Mouse (Mus musculus) thymus, adult 18-20 months (tissue): ENCODE results near the gene 1700022I11Rik.

Experiments
- DNase-seq, 2 experiments: peaks; one replicate each; pipeline ENCODE4 v3.0.0; 2022; ENCODE audit warnings: mixed read lengths in 2 of 2

Gene 1700022I11Rik

DNA sequence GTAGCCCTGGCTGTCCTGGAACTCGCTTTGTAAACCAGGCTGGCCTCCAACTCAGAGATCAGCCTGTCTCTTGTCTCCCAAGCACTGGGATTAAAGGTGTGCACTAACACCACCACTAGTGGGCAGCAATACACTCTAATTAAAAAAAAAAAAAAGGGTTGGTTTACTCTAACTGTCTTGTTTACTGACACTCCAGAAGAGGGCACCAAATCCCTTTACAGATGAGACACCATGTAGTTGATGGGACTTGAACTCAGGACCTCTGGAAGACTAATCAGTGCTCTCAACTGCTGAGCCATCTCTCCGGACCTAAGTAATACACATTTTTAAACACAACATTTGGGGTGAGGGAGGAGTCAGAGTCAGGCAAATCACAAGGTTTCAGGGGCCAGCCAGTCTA lies 36.4 kb downstream of the 1700022I11Rik start:
- no peak for DNase-seq

DNA sequence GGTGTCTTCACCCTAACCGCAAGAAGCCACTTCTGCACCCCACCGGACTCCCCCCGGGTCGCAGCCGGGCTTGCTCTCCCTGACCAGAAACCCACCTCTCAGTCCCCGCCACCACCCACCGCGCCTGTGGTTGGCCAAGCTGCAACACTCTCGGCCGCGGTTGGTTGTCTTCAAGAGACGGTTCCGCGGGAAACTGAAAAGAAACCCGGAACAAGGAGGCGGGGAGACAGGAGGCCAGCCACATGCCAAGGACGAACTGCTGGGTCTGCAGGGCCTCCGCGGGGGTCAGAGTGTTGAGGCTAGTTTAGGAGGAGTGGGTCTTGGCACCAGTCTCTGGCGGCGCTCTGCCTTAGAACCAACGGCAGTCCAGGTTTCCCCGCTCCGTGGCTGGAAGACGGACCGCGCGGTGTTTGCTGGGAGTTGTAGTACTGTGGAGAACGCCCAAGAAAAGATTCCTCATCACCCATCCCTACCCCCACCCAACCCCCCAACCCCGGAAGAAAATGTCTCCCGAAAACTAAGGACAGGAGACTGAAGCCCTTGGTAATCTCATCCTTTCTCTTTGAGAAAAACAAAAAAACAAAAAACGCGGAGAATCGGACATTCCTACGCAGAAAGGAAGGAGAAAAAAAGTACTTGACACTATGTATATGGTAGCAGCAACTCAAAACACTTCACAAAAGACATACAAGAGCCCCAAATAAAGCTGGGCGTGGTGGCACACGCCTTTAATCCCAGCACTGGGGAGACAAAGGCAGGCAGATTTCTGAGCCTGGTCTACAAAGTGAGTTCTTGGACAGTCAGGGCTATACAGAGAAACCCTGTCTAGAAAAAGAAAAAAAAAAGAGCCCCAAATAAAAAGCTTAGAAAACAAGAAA lies 41.0 kb downstream of the 1700022I11Rik start, which contains the start of gene Fancg:
Gene Fancg (minus strand): TSS at position 346 of the 878 bp plus-strand sequence.
- peak; percentile 79 to 84 for DNase-seq

DNA sequence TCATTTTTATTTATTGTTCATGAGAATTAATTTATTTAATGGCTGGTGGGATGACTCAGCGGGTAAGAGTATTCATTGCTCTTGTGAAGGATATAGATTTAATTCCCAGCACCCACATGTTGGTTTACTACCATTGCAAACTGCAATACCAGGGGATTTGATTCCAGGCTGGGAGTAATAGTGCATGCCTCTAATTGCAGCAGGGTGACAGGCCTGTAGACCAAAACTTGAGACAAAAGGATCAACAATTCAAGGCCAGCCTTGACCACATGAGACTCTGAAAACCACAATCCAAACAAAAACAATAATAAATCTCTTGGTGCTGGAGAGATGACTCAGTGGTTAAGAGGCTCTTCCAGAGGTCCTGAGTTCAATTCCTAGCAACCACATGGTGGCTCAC lies 42.7 kb downstream of the 1700022I11Rik start:
- DNase-seq = no peak

DNA sequence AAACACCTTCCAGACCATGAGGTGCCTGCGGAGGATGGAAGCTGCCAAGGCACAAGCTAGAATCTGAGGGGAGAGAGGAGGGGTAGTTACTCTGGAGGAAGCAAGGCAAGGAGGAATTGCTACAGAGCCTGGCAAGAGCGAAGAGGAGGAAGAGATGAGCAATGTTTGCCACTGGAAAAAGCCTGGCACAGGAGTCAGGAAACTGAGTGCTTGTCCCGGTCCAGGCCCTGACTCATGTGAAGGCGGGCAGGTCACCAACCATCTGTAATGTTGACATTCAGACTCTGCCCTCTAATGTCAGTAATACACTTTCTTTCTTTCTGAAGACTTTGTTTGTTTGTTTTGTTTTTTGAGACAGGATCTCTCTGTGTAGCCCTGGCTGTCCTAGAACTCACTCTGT lies 48.8 kb downstream of the 1700022I11Rik start:
- no peak for DNase-seq

DNA sequence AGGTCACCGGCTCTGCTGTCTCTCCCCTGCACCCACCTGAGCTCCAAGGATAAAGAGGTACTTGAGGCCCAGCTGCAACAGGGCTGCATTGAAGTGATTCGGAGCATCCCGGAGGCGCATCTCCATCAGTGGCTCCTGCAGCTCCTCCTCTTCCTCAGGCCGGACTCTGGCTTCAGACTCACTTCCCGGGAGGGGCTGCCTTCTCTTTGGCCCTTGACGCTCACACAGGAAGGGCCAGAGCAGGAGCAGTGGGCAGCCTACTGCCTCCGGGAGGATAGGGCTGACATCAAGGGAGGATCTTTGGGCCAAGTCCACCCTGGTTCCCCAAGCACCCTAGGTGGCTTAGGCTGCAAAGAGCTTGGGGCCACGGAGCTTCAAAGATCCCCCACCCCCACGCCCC lies 49.8 kb downstream of the 1700022I11Rik start:
- DNase-seq = no peak

DNA sequence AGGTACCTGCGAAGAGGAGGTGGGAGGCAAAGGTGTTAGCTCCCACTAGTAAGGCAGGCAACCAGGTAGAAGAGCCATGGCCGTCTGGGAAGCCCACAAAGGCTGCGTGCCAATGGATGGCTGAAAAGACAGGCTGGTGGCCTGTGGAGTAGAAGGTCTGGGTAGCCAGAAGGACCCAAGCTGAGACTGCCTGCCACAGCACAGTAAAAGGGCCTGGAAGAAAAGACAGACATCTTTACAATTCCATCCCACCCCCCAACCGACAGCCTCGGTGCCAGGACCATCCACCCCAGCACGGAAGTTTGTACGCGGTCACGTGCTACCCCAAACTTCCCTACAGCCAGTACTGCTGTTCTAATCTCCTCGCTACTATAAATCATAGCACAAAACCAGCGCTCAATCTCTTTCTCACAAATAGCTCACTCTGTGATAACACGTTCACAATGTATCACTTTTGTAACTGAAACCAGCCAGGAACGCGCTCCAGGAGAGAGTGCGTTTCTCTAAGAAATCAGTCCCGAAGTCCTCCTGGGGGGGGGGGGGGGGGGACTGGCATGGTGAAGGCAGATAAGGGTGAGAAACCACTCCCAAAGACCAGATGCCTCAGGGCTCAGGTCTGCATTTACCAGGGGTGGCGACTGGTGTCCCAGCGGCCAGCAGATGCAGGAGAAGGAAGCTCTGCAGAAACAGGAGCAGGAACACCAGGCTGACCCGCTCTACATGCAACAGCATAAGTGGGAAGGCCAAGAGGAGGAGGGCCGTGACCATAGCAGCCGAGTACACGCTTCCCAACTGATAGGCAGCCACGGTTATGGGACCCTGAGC lies 50.4 kb downstream of the 1700022I11Rik start:
- DNase-seq = no peak

DNA sequence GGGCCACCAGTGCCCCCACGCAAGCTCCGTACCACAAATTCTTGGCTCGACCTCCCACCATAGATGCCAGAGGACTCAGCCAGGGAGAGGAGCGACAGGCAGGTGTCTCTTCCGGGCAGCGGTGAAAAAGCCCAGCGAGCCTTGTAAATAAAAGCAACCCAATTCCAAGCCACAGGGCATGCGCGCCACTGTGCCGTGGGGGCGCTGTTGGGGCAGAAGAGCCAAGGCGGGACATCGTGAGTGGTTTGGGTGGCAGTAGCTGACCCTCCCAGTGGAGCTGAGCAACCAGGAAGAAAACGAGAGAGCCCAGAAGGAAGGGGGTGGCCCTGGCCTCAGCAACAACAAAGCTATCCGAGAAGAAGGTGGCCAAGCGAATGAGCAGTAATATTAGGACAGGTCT lies 51.5 kb downstream of the 1700022I11Rik start:
- no peak for DNase-seq

DNA sequence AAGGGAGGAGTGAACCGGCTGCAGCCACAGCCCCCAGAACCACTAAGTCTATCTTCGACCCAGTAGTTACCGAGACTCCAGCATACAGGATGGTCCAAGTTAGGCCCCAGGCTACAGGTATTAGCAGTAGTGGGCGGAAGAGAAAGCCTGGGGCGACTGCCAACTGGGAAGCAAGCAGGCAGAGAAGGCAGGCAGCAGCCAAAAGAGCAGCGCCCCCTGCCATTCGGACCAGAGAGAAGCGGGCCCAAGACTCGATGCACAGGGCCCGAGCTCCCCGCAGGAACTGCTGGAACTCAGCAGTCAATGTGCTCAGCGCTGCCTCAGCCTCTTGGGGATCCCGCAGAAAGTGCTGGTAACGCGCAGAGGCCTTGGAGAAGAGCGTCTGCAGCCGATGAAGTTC lies 51.9 kb downstream of the 1700022I11Rik start:
- DNase-seq = no peak

DNA sequence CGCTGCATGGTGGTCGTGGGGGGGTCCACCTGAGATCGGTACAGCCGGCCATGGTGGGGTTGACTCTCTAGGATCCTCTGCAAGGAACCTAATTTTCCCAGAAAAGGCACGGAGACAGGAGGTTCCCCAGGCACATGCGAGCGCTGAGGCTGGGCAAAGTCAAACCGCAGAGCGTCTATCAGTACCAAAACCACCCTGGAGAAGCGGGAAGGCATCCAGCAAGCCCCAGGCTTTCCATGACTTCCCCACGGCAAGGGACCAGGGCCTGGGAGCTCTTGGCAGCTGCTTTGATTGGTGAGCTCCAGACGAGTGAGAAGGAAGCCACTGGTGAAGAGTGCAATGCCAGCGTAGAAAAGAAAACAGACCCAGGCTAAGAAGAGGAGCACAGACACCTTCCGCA lies 55.3 kb downstream of the 1700022I11Rik start:
- DNase-seq = no peak

DNA sequence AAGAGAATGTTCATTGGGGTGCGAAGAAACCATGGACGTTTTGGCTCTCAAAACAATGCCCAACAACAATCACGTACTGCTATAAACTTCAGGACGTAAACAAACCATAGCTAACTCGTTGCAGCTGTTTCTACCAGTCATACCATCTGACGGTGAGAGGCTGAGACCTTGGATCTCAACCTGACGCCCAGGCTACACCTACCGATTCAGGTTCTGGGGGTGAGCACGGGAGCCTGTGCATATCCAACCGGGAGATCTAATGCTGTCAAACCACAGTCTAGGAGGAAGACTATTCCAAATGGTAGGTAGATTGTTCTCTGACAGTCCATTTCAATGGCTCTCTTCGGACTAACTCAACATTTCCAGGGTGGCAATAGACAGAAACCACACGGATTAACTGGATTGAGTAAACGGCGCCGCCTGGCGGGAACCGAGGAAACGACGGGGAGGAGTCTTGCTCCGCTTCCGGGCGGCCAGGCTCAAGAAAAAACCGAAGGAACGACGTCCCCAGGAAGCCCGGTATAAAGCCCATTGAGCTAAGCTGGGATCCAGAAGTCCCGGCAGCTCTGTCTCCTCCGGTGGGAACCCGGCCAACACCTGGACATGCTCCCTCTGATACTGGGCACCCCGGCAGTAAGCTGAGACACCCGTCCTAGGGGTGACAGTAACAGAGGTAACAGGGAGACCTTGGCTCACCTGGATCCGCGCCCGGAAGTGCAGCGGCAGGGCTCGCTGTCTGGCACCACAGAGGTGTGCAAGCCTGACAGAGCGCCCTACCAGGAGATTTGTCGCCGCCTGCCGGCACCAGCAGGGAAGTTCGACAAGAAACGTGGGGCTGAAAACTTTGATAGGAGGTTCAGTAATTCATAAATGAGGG lies 55.9 kb downstream of the 1700022I11Rik start, which contains the start of gene Pigo:
Gene Pigo (minus strand): TSS at position 736 of the 877 bp plus-strand sequence.
- DNase-seq = peak; percentile 82 to 86

DNA sequence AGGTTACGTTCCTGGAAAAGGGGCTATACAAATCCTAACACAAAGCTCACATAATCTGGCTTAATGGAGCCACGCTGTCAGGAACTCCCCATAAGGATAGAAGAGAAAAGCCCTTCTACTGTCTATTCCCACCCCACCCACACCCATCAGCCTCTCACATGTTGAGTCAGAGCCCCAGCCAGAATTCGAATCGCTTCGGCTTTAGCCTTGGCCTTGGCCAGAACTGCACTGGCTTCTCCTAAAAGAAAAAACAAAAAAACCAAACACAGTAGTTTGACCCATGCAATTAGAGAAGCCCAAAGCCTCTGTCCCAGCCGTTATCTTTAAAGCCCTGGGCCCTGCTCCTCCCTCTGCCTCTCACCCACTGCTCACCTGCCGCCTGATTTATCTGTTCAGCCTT lies 59.7 kb downstream of the 1700022I11Rik start:
- no peak for DNase-seq

DNA sequence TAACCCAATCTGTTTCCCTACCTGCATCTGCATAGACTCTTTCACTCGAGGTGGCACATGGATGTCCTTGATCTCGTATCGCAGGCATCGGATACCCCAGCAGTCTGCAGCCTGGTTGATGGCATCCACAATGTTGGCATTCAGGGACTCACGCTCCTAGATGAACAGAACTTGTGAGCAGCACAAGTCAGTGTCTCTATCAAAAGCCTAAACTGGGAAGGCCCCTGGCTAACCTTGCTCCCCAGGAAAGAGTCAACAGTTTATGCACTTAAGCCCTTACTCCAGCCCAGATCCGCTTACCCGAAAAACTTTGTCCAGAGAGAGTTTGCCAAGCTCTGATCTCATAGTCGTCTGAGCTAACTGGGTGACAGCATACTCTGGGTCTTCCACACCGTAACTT lies 60.3 kb downstream of the 1700022I11Rik start:
- no peak for DNase-seq

DNA sequence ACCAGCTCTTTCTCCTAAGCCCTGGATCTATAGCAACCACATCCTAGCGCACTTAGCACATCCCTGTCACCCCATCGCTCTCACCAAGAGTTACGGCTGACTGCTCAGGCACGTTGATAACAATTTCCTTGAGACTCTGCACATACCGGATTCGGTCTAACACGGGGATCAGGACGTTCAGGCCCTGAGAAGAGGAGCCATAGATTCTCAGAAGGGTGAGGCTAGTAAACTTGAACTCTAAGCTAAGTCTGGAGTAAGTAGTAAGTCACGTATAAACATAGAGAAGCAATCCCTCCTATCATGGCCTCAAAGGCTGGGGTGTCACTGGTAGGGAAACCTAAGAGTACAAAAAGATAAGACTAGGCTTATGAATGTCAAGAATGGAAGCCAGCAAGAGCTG lies 60.9 kb downstream of the 1700022I11Rik start:
- no peak for DNase-seq

DNA sequence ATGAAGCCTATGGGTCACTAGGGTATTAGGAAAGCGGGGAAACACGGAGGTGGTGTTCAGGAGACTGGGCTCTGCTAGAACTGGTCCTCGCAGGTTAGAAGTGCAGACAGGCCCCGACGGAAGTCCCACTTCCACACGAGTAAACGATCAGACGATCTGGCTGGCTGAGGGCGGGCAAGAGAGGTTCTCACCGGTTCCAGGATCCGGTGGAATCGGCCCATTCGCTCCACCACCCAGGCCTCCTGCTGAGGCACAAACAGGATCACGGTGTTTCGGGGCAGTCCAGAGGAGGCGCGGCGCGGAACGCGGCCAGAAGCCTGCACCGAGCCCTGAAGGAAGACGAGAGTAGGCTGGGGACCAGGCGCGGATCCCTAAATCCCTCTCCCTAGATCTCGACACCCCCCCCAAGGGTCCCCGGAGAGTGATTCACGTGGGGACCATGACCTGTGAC lies 61.4 kb downstream of the 1700022I11Rik start:
- DNase-seq = no peak

DNA sequence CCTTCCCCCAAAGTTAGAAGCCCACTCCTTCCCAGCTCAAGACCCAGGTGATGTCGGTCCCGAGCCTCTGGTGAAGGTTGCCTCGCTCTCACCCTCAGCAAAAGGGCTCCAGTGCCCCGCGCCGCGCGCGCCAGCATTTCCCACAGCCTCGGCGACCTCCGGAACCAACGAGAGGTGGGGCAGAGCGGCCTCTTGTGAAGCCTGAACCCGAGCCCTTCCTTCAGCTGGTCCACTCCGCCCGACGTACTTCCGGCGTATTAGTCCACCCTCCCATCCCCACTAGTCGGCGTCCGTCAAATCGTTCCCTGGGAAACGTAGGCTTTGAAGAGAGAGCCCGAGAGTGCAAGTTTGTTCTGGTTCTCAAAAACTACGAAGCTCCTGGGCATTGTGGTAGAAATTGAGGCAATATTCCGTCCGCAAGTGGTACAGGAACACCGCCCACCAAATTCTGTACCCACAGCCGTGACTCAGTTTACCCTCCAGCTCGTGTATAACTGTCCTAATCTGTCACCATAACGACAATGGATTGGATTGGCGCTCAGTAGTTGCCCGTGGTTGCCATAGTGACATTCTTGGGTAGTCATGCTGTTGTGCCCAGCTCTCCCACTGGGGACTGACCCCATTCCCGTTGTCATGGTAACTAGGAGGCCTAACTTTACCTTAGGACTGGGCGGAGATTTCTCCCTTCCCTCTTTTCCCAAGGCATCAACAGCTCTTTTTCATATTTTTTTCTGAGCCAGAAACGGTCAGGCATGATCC lies 62.0 kb downstream of the 1700022I11Rik start, which contains the start of gene Stoml2:
Gene Stoml2 (minus strand): TSS at position 474 of the 759 bp plus-strand sequence.
- DNase-seq = peak; percentile 84 to 89

DNA sequence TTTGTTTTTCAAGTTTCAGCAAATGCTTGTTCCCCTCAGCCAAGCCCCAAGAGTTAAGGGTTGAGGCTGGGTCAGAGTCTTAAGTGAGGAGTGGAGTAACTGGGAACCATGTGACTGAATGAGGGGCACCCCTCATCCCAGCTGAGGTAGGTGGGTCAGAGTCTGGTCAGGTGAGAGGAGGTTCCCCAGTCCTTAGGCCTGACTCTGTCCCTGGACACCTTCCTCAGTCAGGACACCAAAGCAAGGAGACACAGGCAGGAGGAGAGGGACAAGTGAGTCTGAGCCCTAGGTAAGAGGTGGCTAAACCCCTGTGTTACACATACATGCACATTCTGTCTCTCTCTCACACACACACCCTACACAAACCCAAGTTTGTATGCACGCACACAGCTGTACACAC lies 63.1 kb downstream of the 1700022I11Rik start:
- DNase-seq = no peak
